Mouse (Mus musculus): Measurements from ENCODE around the gene Fads2.
A peak's percentile ranks its signal among the peaks of the same experiment; 100 is the strongest.

The Fads2 gene

GRCm38 (mm10) chr19:10107051-10107611, 5.6 kb upstream of the Fads2 start:
- no peaks in the 10 kb centered on the region for H3K36me3 ChIP-seq (ENCODE audit: insufficient read depth, low read length)
- no peaks in the 10 kb centered on the region for H3K9me3 ChIP-seq (ENCODE audit: low read length)
- no peak overlapping the region for H3K4me3 ChIP-seq (replicated peaks; ENCODE audit: low read length)
- H3K4me1 ChIP-seq (replicated peaks; ENCODE audit: low read depth, low read length), result peaks cover 27% of the 10 kb centered on the region
- peaks cover 14% of the 10 kb centered on the region; the same call in 1 of the 2 replicates for H3K27me3 ChIP-seq (ENCODE audit: insufficient read depth, low read length)
- TF ChIP-seq CTCF (conservative IDR thresholded peaks at IDR 0.05; ENCODE audit: low read length), result no peak
- TF ChIP-seq NANOG (IDR thresholded peaks at IDR 0.05; ENCODE audit: borderline replicate concordance, low read length), result no peak
- TF ChIP-seq POU5F1 (IDR thresholded peaks at IDR 0.05; ENCODE audit: borderline replicate concordance, low read length), result no peak

GRCm38 (mm10) chr19:10106634-10107033, 5.1 kb upstream of the Fads2 start:
- no peaks in the 10 kb centered on the region for H3K36me3 ChIP-seq (ENCODE audit: insufficient read depth, low read length)
- TF ChIP-seq CTCF (conservative IDR thresholded peaks at IDR 0.05; ENCODE audit: low read length) (no peak), NANOG (IDR thresholded peaks at IDR 0.05; ENCODE audit: borderline replicate concordance, low read length) (peak; percentile 69; the same call in 1 of the 2 replicates), POU5F1 (IDR thresholded peaks at IDR 0.05; ENCODE audit: borderline replicate concordance, low read length) (no peak)
- H3K27me3 ChIP-seq (ENCODE audit: insufficient read depth, low read length), result peaks cover 14% of the 10 kb centered on the region; the same call in 1 of the 2 replicates
- H3K4me3 ChIP-seq (replicated peaks; ENCODE audit: low read length), result no peak overlapping the region
- H3K9me3 ChIP-seq (ENCODE audit: low read length), result no peaks in the 10 kb centered on the region
- H3K4me1 ChIP-seq (replicated peaks; ENCODE audit: low read depth, low read length), result peaks cover 28% of the 10 kb centered on the region

GRCm38 (mm10) chr19:10105034-10105493, 3.5 kb upstream of the Fads2 start:
- TF ChIP-seq NANOG (IDR thresholded peaks at IDR 0.05; ENCODE audit: borderline replicate concordance, low read length) (no peak), POU5F1 (IDR thresholded peaks at IDR 0.05; ENCODE audit: borderline replicate concordance, low read length) (no peak), CTCF (conservative IDR thresholded peaks at IDR 0.05; ENCODE audit: low read length) (no peak)
- H3K9me3 ChIP-seq (ENCODE audit: low read length), result no peaks in the 10 kb centered on the region
- H3K36me3 ChIP-seq (ENCODE audit: insufficient read depth, low read length), result no peaks in the 10 kb centered on the region
- H3K4me1 ChIP-seq (replicated peaks; ENCODE audit: low read depth, low read length), result peaks cover 37% of the 10 kb centered on the region
- no peak overlapping the region for H3K4me3 ChIP-seq (replicated peaks; ENCODE audit: low read length)
- H3K27me3 ChIP-seq (ENCODE audit: insufficient read depth, low read length), result peaks cover 23% of the 10 kb centered on the region

GRCm38 (mm10) chr19:10104234-10104633, 2.7 kb upstream of the Fads2 start:
- TF ChIP-seq POU5F1 (IDR thresholded peaks at IDR 0.05; ENCODE audit: borderline replicate concordance, low read length) (no peak), NANOG (IDR thresholded peaks at IDR 0.05; ENCODE audit: borderline replicate concordance, low read length) (no peak), CTCF (conservative IDR thresholded peaks at IDR 0.05; ENCODE audit: low read length) (no peak)
- Histone ChIP-seq H3K36me3 (ENCODE audit: insufficient read depth, low read length) (peaks cover 5% of the 10 kb centered on the region; the same call in 1 of the 2 replicates), H3K27me3 (ENCODE audit: insufficient read depth, low read length) (peaks cover 24% of the 10 kb centered on the region), H3K9me3 (ENCODE audit: low read length) (no peaks in the 10 kb centered on the region), H3K4me3 (replicated peaks; ENCODE audit: low read length) (no peak overlapping the region), H3K4me1 (replicated peaks; ENCODE audit: low read depth, low read length) (peaks cover 43% of the 10 kb centered on the region)

GRCm38 (mm10) chr19:10102054-10102700, 631 bp upstream of the Fads2 start:
- Histone ChIP-seq H3K27me3 (ENCODE audit: insufficient read depth, low read length) (peaks cover 20% of the 10 kb centered on the region), H3K4me1 (replicated peaks; ENCODE audit: low read depth, low read length) (peaks cover 45% of the 10 kb centered on the region), H3K9me3 (ENCODE audit: low read length) (no peaks in the 10 kb centered on the region), H3K36me3 (ENCODE audit: insufficient read depth, low read length) (peaks cover 25% of the 10 kb centered on the region), H3K4me3 (replicated peaks; ENCODE audit: low read length) (peak overlapping the region; percentile 89)
- TF ChIP-seq NANOG (IDR thresholded peaks at IDR 0.05; ENCODE audit: borderline replicate concordance, low read length) (no peak), POU5F1 (IDR thresholded peaks at IDR 0.05; ENCODE audit: borderline replicate concordance, low read length) (no peak), CTCF (conservative IDR thresholded peaks at IDR 0.05; ENCODE audit: low read length) (no peak)

GRCm38 (mm10) chr19:10100631-10101071, 895 bp downstream of the Fads2 start:
- peaks cover 39% of the 10 kb centered on the region for H3K36me3 ChIP-seq (ENCODE audit: insufficient read depth, low read length)
- TF ChIP-seq POU5F1 (IDR thresholded peaks at IDR 0.05; ENCODE audit: borderline replicate concordance, low read length) (no peak), CTCF (conservative IDR thresholded peaks at IDR 0.05; ENCODE audit: low read length) (peak; percentile 45)
- peak overlapping the region; percentile 89 for H3K4me3 ChIP-seq (replicated peaks; ENCODE audit: low read length)

GRCm38 (mm10) chr19:10097826-10098225, 3.7 kb downstream of the Fads2 start:
- peaks cover 65% of the 10 kb centered on the region for H3K36me3 ChIP-seq (ENCODE audit: insufficient read depth, low read length)
- H3K4me3 ChIP-seq (replicated peaks; ENCODE audit: low read length), result no peak overlapping the region
- peaks cover 13% of the 10 kb centered on the region for H3K27me3 ChIP-seq (ENCODE audit: insufficient read depth, low read length)
- H3K9me3 ChIP-seq (ENCODE audit: low read length), result no peaks in the 10 kb centered on the region
- peaks cover 39% of the 10 kb centered on the region for H3K4me1 ChIP-seq (replicated peaks; ENCODE audit: low read depth, low read length)
- no peak for TF ChIP-seq NANOG (IDR thresholded peaks at IDR 0.05; ENCODE audit: borderline replicate concordance, low read length)
- no peak for TF ChIP-seq POU5F1 (IDR thresholded peaks at IDR 0.05; ENCODE audit: borderline replicate concordance, low read length)
- TF ChIP-seq CTCF (conservative IDR thresholded peaks at IDR 0.05; ENCODE audit: low read length), result no peak

More at GRCm38 (mm10) chr19:10100631-10101071, 895 bp downstream of the Fads2 start:
- H3K27me3 ChIP-seq (ENCODE audit: insufficient read depth, low read length), result peaks cover 20% of the 10 kb centered on the region
- no peaks in the 10 kb centered on the region for H3K9me3 ChIP-seq (ENCODE audit: low read length)
- peaks cover 44% of the 10 kb centered on the region for H3K4me1 ChIP-seq (replicated peaks; ENCODE audit: low read depth, low read length)

- H3K4me1 ChIP-seq (replicated peaks; ENCODE audit: low read depth, low read length), result peaks cover 32% of the 10 kb centered on the region
- H3K27me3 ChIP-seq (ENCODE audit: insufficient read depth, low read length), result peaks cover 10% of the 10 kb centered on the region
- TF ChIP-seq POU5F1 (IDR thresholded peaks at IDR 0.05; ENCODE audit: borderline replicate concordance, low read length) (no peak), NANOG (IDR thresholded peaks at IDR 0.05; ENCODE audit: borderline replicate concordance, low read length) (no peak), CTCF (conservative IDR thresholded peaks at IDR 0.05; ENCODE audit: low read length) (no peak)
- peaks cover 77% of the 10 kb centered on the region for H3K36me3 ChIP-seq (ENCODE audit: insufficient read depth, low read length)
- H3K4me3 ChIP-seq (replicated peaks; ENCODE audit: low read length), result no peak overlapping the region
- no peaks in the 10 kb centered on the region for H3K9me3 ChIP-seq (ENCODE audit: low read length)
These were observed 5.1 kb downstream of the Fads2 start for GRCm38 (mm10) chr19:10096371-10096876.
